Mouse (Mus musculus) spleen, adult 2 months (tissue): ENCODE results near the gene Prpf38b.

ENCODE experiments used
- CTCF ChIP-seq: fragments of 200-500 bp; IDR thresholded peaks from 2 replicates; pipeline ENCODE4 v1.5.1; 2011; ENCODE audit warnings: mild to moderate bottlenecking, inconsistent platforms; ENCODE audit not compliant: insufficient read depth, insufficient read length, insufficient replicate concordance; ENCODE audit errors: extremely low read depth
- POLR2A ChIP-seq: fragments of 200-500 bp; IDR thresholded peaks from 2 replicates; pipeline ENCODE4 v1.6.1; 2011; ENCODE audit warnings: low read depth, low read length, inconsistent platforms

GRCm38 (mm10) chr3:108957976-108958375 is 46.4 kb upstream of the Prpf38b start:
- TF ChIP-seq CTCF (no peak), POLR2A (no peak)
